8 mouse cellular contexts compared by ENCODE assay signal in genomic region chr2:69135661-69136576, GRCm38 (mm10). TPM values are rescaled to one million over a fixed set of nuclear protein-coding genes. Genes with fewer than 3 reads are reported as not detected.
DNase-seq lines count a peak whose midpoint lies in the region; ATAC-seq and TF ChIP-seq lines count a peak whose summit lies in the region.

Gene Nostrin (plus strand): TSS chr2:69135800.

- H3K4me3 ChIP-seq in heart, postnatal 0 days (ENCODE audit: low read depth, low read length), result peak within 1 kb of the TSS; percentile 32
- H3K4me3 ChIP-seq in limb, embryonic 14.5 days (replicated peaks; ENCODE audit: low read length), result 0 out of 2 replicates have a peak within 1 kb of the TSS, but pooled peaks have one; percentile 5
- H3K4me3 ChIP-seq in small intestine, adult 2 months (ENCODE audit: low read depth, low read length), result peak within 1 kb of the TSS; percentile 72
- H3K4me3 ChIP-seq in hindbrain, embryonic 12.5 days, result no peak within 1 kb of the TSS

- TF ChIP-seq POLR2A in limb, embryonic 14.5 days (IDR thresholded peaks at IDR 0.05; ENCODE audit: borderline replicate concordance, extremely low read depth, insufficient read depth, insufficient read length), result no peak
- TF ChIP-seq POLR2A in small intestine, adult 2 months (IDR thresholded peaks at IDR 0.05; ENCODE audit: low read depth, low read length), result peak; percentile 51; the same call in 1 of the 2 replicates

- peaks cover 3% of the 10 kb centered on the region; the same call in 1 of the 2 replicates for H3K4me1 ChIP-seq in heart, postnatal 0 days (ENCODE audit: control insufficient read depth, insufficient read depth)
- H3K4me1 ChIP-seq in limb, embryonic 14.5 days (ENCODE audit: control insufficient read depth, insufficient read depth, low read length), result no peaks in the 10 kb centered on the region
- H3K4me1 ChIP-seq in small intestine, adult 2 months (ENCODE audit: control insufficient read depth, insufficient read depth, insufficient read length, low read length), result peaks cover 23% of the 10 kb centered on the region
- H3K4me1 ChIP-seq in hindbrain, embryonic 12.5 days, result no peaks in the 10 kb centered on the region

- WGBS in heart, postnatal 0 days, result 45% methylated on average over 15 of the region's 15 CpGs
- 49% methylated on average over 15 of the region's 15 CpGs for WGBS in limb, embryonic 14.5 days
- WGBS in small intestine, adult 2 months, result 2% methylated on average over 15 of the region's 15 CpGs
- WGBS in hindbrain, embryonic 12.5 days, result 75% methylated on average over 15 of the region's 15 CpGs

- ATAC-seq in heart, postnatal 0 days (ENCODE audit: insufficient read depth, low read depth), result peak; percentile 62
- no peak for ATAC-seq in limb, embryonic 14.5 days (ENCODE audit: low FRiP score, low read depth)
- ATAC-seq in hindbrain, embryonic 12.5 days (ENCODE audit: low FRiP score), result no peak

- H3K4me2 ChIP-seq in heart, postnatal 0 days (ENCODE audit: low read depth, low read length), result peak within 1 kb of the TSS; percentile 50
- peak within 1 kb of the TSS; percentile 7; the same call in 1 of the 2 replicates for H3K4me2 ChIP-seq in limb, embryonic 14.5 days (replicated peaks; ENCODE audit: low read depth, low read length, severe bottlenecking)
- no peak within 1 kb of the TSS for H3K4me2 ChIP-seq in hindbrain, embryonic 12.5 days (replicated peaks)

- H3K27me3 ChIP-seq in heart, postnatal 0 days (ENCODE audit: control insufficient read depth, insufficient read depth, low read length), result no peaks in the 10 kb centered on the region
- no peaks in the 10 kb centered on the region for H3K27me3 ChIP-seq in limb, embryonic 14.5 days (ENCODE audit: control insufficient read depth, insufficient read depth, low read length)
- no peaks in the 10 kb centered on the region for H3K27me3 ChIP-seq in small intestine, adult 2 months (ENCODE audit: control insufficient read depth, insufficient read depth, low read length)
- no peaks in the 10 kb centered on the region for H3K27me3 ChIP-seq in hindbrain, embryonic 12.5 days

- no peak for TF ChIP-seq EP300 in heart, postnatal 0 days (IDR thresholded peaks at IDR 0.05; ENCODE audit: low read depth)

- no peak for TF ChIP-seq CTCF in heart, postnatal 0 days (IDR thresholded peaks at IDR 0.05; ENCODE audit: low read depth)
- TF ChIP-seq CTCF in small intestine, adult 2 months (IDR thresholded peaks at IDR 0.05; ENCODE audit: extremely low read depth, insufficient read length, insufficient replicate concordance, low read depth, low read length), result no peak

- 0 out of 2 replicates have a peak within 1 kb of the TSS, but pooled peaks have one; percentile 6 for H3K9ac ChIP-seq in heart, postnatal 0 days (replicated peaks; ENCODE audit: low read depth, low read length)
- H3K9ac ChIP-seq in limb, embryonic 14.5 days (ENCODE audit: low read depth, low read length, severe bottlenecking), result no peak within 1 kb of the TSS
- H3K9ac ChIP-seq in hindbrain, embryonic 12.5 days, result no peak within 1 kb of the TSS

- H3K27ac ChIP-seq in heart, postnatal 0 days (ENCODE audit: low read depth), result peak within 1 kb of the TSS; percentile 64
- H3K27ac ChIP-seq in limb, embryonic 14.5 days (replicated peaks; ENCODE audit: low read depth, low read length), result no peak within 1 kb of the TSS
- H3K27ac ChIP-seq in small intestine, adult 2 months (ENCODE audit: insufficient read depth, low read depth, low read length), result peak within 1 kb of the TSS; percentile 96
- H3K27ac ChIP-seq in hindbrain, embryonic 12.5 days, result no peak within 1 kb of the TSS

- no peaks in the 10 kb centered on the region for H3K9me3 ChIP-seq in heart, postnatal 0 days (replicated peaks; ENCODE audit: control insufficient read depth, low read length)
- no peaks in the 10 kb centered on the region for H3K9me3 ChIP-seq in limb, embryonic 14.5 days (ENCODE audit: control insufficient read depth, low read length)
- no peaks in the 10 kb centered on the region for H3K9me3 ChIP-seq in hindbrain, embryonic 12.5 days (replicated peaks)

- DNase-seq in urinary bladder, postnatal 14 days (ENCODE audit: low spot score), result peak; percentile 16
- DNase-seq in urinary bladder, postnatal 25 days (ENCODE audit: low spot score), result no peak
- DNase-seq in heart, postnatal 0 days (ENCODE audit: low spot score), result no peak
- DNase-seq in limb, embryonic 14.5 days (ENCODE audit: low spot score), result no peak
- DNase-seq in B cell, adult 2 months, result no peak
- DNase-seq in layer of hippocampus, postnatal 10 days (ENCODE audit: low spot score in 2 of 2), result no peak

- H3K36me3 ChIP-seq in heart, postnatal 0 days (replicated peaks; ENCODE audit: control insufficient read depth, insufficient read depth, low read length), result no peaks in the 10 kb centered on the region
- no peaks in the 10 kb centered on the region for H3K36me3 ChIP-seq in limb, embryonic 14.5 days (ENCODE audit: control insufficient read depth, insufficient read depth, low read length)
- H3K36me3 ChIP-seq in small intestine, adult 2 months (ENCODE audit: control insufficient read depth, insufficient read depth, low read length), result no peaks in the 10 kb centered on the region
- no peaks in the 10 kb centered on the region for H3K36me3 ChIP-seq in hindbrain, embryonic 12.5 days

RNA-seq across cellular contexts. Expression of gene Nostrin, which starts in this region (rescaled TPM):
- 1.1 and 6.9 TPM in 2 replicates for total RNA-seq in heart, postnatal 0 days (2014; rRNA removed; ENCODE audit: low replicate concordance)
- polyA plus RNA-seq in heart, postnatal 0 days (2015; fragmentation: Nextera tagmentation; extraction: Ambion mirVana), result 7.7 and 8.4 TPM in 2 replicates
- polyA plus RNA-seq in limb, embryonic 14.5 days (2012; rRNA removed), result 0.45 TPM in 2 replicates
- polyA plus RNA-seq in limb, embryonic 14.5 days (2014; fragmentation: Nextera tagmentation; extraction: Ambion mirVana), result 0.80 and 1.2 TPM in 2 replicates
- 1.9 and 6.3 TPM in 2 replicates for polyA plus RNA-seq in small intestine, adult 2 months (2012; rRNA removed)
- 0.72 and 0.91 TPM in 2 replicates for polyA plus RNA-seq in hindbrain, embryonic 12.5 days (2016; fragmentation: Nextera tagmentation; extraction: Ambion mirVana)
- 1 to 10 TPM; 4.0 to 5.0 TPM for total RNA-seq in layer of hippocampus, postnatal 10 days (2021)

Comparison
In these comparisons a context has a peak if more than half of its experiments do, and no peak if none do; other contexts are left out.
1. H3K27ac ChIP-seq: peak in heart, postnatal 0 days (single experiment) and small intestine, adult 2 months (single experiment); none in limb, embryonic 14.5 days (single experiment) and hindbrain, embryonic 12.5 days (single experiment).